Mouse (Mus musculus) heart, embryonic 11.5 days (tissue): ENCODE measurements around the gene A830031A19Rik. TPM values are rescaled to one million over a fixed set of nuclear protein-coding genes. Genes with fewer than 3 reads are reported as not detected.

Source experiments
- ATAC-seq: fragments of 200-750 bp; cut with Nextera tagmentation; replicated peaks from 2 replicates; pipeline ENCODE4 v1.8.0; 2017; ENCODE audit warnings: moderate library complexity; ENCODE audit not compliant: insufficient number of reproducible peaks, low FRiP score, low TSS enrichment
- H3K27ac ChIP-seq: fragments of 300-500 bp; sonication (generic); 2 replicates; pipeline ENCODE4 v1.5.1; 2014; ENCODE audit warnings: mild to moderate bottlenecking, low read depth, low read length
- H3K27me3 ChIP-seq: fragments of 300-500 bp; sonication (generic); 2 replicates; pipeline ENCODE4 v1.6.1; 2014; ENCODE audit warnings: mild to moderate bottlenecking, low read length, mixed read lengths; ENCODE audit not compliant: control insufficient read depth, insufficient read depth
- H3K36me3 ChIP-seq: fragments of 300-500 bp; sonication (generic); 2 replicates; pipeline ENCODE4 v1.6.1; 2014; ENCODE audit warnings: mild to moderate bottlenecking, low read length, moderate library complexity, mixed read lengths; ENCODE audit not compliant: control insufficient read depth, insufficient read depth
- H3K4me1 ChIP-seq: fragments of 300-500 bp; sonication (generic); 2 replicates; pipeline ENCODE4 v1.6.1; 2014; ENCODE audit warnings: low read length; ENCODE audit not compliant: control insufficient read depth, insufficient read depth
- H3K4me2 ChIP-seq: fragments of 300-500 bp; sonication (generic); 2 replicates; pipeline ENCODE4 v1.6.1; 2014; ENCODE audit warnings: mild to moderate bottlenecking, moderate library complexity
- H3K4me3 ChIP-seq: fragments of 300-500 bp; sonication (generic); 2 replicates; pipeline ENCODE4 v1.5.1; 2014; ENCODE audit warnings: low read depth, low read length
- H3K9ac ChIP-seq: fragments of 300-500 bp; sonication (generic); 2 replicates; pipeline ENCODE4 v1.6.1; 2014; ENCODE audit warnings: mild to moderate bottlenecking, low read depth, low read length, moderate library complexity
- H3K9me3 ChIP-seq: fragments of 300-500 bp; sonication (generic); replicated peaks from 2 replicates; pipeline ENCODE4 v1.6.1; 2016; ENCODE audit warnings: low read length; ENCODE audit not compliant: control insufficient read depth
- WGBS: fragments of 180-500 bp; shearing (Covaris S2); extraction: QIAGEN DNeasy Blood & Tissue Kit; methylation state at CpG from one replicate; pipeline ENCODE4 v1.1.7; 2014; ENCODE audit not compliant: insufficient replicate concordance; 5-methylcytosine and 5-hydroxymethylcytosine counted together
- polyA plus RNA-seq: library from polyadenylated mRNA; unstranded; fragments of >200 nt; fragmentation: Nextera tagmentation; extraction: Ambion mirVana; gene quantifications from 2 replicates; pipeline ENCODE4 v1.2.1, GENCODE M21; 2014

A830031A19Rik gene
- polyA plus RNA-seq, 1 experiment from 2014 or later = not detected

DNA sequence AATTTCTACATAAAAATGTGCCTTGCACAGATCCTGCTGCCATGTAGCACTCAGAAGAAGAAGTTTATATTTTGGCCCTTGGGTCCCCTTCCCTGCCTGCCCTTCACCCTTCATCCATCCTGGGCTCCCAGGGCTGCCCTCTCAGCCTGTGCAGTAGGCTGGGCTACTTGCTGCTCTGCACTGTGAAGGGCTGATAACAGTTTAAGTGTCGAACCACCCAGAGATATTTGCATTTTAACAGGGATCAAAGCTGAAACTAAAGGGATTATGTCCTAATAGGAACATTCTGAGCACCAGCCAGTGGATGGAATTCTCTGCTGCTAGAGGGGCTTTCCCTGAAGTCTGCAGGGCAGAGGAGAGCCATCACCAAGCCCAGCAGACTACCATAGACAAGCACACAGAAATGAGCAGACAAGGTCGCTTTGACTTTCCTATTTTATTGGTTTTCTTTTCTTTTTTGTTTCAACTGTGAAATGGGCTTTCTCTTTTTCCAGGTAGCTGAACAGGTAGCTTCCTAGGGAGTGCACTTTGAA, 58.1 kb downstream of the A830031A19Rik start:
- no peak overlapping the region for H3K27ac ChIP-seq
- H3K27me3 ChIP-seq = no peaks in the 10 kb centered on the region
- H3K4me2 ChIP-seq = no peak overlapping the region
- H3K36me3 ChIP-seq = no peaks in the 10 kb centered on the region
- no peak overlapping the region for H3K4me3 ChIP-seq
- H3K4me1 ChIP-seq = peaks cover 21% of the 10 kb centered on the region
- 24% methylated on average over 2 of the region's 2 CpGs for WGBS
- H3K9me3 ChIP-seq = no peaks in the 10 kb centered on the region
- no peak overlapping the region for H3K9ac ChIP-seq
- no peak for ATAC-seq

- peaks cover 21% of the 10 kb centered on the region for H3K4me1 ChIP-seq
- no peak overlapping the region for H3K9ac ChIP-seq
- H3K27me3 ChIP-seq = no peaks in the 10 kb centered on the region
- ATAC-seq = no peak
- H3K9me3 ChIP-seq = no peaks in the 10 kb centered on the region
- no peak overlapping the region for H3K4me2 ChIP-seq
- no peak overlapping the region for H3K27ac ChIP-seq
- 85% methylated on average over 3 of the region's 3 CpGs for WGBS
- no peak overlapping the region for H3K4me3 ChIP-seq
- no peaks in the 10 kb centered on the region for H3K36me3 ChIP-seq
These were observed 58.8 kb downstream of the A830031A19Rik start for GRCm38 (mm10) chr11:24016049-24016448.

DNA sequence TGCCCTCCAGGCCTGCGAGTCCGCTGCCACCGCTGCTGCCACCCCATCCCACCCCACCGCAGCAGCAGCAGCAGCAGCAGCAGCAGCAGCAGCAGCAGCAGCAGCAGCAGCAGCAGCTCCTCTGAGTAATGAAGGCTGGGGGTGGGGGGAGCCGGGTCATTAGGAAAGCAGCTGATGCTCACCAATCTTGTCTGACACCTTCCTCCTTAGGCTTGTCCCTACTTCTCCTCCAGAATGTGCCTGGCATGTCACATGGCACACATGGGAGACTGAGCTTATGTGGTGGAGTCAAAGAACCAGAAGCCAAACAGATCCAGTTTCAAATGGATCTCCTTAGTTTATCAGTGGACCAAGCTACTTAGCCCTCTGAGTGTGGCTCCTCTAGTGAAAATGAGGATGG, 60.2 kb downstream of the A830031A19Rik start:
- Histone ChIP-seq H3K9me3 (no peaks in the 10 kb centered on the region), H3K9ac (no peak overlapping the region), H3K27me3 (no peaks in the 10 kb centered on the region), H3K27ac (no peak overlapping the region), H3K36me3 (no peaks in the 10 kb centered on the region), H3K4me1 (peaks cover 21% of the 10 kb centered on the region), H3K4me2 (no peak overlapping the region), H3K4me3 (no peak overlapping the region)
- 64% methylated on average over 4 of the region's 5 CpGs for WGBS
- no peak for ATAC-seq

DNA sequence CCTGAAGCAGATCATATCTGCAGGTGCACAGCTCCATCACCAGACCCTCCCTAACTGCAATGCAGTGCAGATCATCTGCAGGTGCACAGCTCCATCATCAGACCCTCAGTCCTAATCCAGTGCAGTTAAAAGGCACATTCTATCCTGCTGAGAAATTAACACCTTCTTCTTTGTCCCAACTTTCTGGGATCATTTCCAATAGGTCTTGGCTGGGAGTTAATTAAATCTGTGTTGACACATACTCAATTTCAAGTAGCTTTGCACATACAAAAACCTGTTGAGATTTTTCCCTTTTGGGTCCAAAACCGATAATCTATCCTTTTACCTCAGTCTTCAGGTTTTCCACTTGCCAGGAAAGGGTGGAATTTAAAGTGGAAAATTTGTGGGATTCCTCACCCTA, 62.6 kb downstream of the A830031A19Rik start:
- H3K4me3 ChIP-seq = no peak overlapping the region
- H3K27me3 ChIP-seq = no peaks in the 10 kb centered on the region
- no peaks in the 10 kb centered on the region for H3K9me3 ChIP-seq
- no peaks in the 10 kb centered on the region for H3K36me3 ChIP-seq
- H3K9ac ChIP-seq = no peak overlapping the region
- peaks cover 15% of the 10 kb centered on the region for H3K4me1 ChIP-seq
- H3K4me2 ChIP-seq = no peak overlapping the region
- no peak overlapping the region for H3K27ac ChIP-seq
- ATAC-seq = no peak
- 74% methylated on average over 1 of the region's 1 CpGs for WGBS

- Histone ChIP-seq H3K9me3 (no peaks in the 10 kb centered on the region), H3K4me1 (0 out of 2 replicates have a peak, but pooled peaks cover 6% of the 10 kb centered on the region), H3K27me3 (no peaks in the 10 kb centered on the region), H3K4me2 (no peak overlapping the region), H3K9ac (no peak overlapping the region), H3K4me3 (no peak overlapping the region), H3K27ac (no peak overlapping the region), H3K36me3 (no peaks in the 10 kb centered on the region)
- no peak for ATAC-seq
- 81% methylated on average over 5 of the region's 5 CpGs for WGBS
These were observed 65.9 kb downstream of the A830031A19Rik start for GRCm38 (mm10) chr11:24008976-24009375.

DNA sequence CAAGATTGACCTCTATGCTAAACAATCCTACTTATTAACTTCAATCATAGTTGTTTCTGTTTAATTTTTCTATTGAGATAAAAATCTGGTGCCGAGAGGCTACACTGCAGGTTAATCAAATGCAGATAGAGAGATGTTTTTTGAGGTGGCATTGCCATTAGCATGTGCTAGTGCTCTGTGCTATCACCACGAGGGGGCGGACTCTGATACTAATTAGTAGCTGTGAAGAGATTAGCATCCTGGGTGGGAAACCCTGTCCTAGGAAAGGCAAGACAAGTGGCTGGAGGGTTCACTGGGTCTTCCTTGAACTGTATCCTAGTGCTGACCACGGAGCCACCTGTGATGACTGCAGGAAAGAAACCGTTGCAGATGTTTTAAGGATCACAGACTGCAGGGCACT, 66.6 kb downstream of the A830031A19Rik start:
- no peaks in the 10 kb centered on the region for H3K36me3 ChIP-seq
- no peak overlapping the region for H3K27ac ChIP-seq
- H3K4me2 ChIP-seq = no peak overlapping the region
- WGBS = 32% methylated on average over 5 of the region's 5 CpGs
- no peaks in the 10 kb centered on the region for H3K27me3 ChIP-seq
- H3K4me3 ChIP-seq = no peak overlapping the region
- H3K9me3 ChIP-seq = no peaks in the 10 kb centered on the region
- H3K4me1 ChIP-seq = no peaks in the 10 kb centered on the region
- no peak for ATAC-seq
- H3K9ac ChIP-seq = no peak overlapping the region

- no peak overlapping the region for H3K4me2 ChIP-seq
- WGBS = 65% methylated on average over 15 of the region's 15 CpGs
These were observed 69.3 kb downstream of the A830031A19Rik start for GRCm38 (mm10) chr11:24005445-24006156.

DNA sequence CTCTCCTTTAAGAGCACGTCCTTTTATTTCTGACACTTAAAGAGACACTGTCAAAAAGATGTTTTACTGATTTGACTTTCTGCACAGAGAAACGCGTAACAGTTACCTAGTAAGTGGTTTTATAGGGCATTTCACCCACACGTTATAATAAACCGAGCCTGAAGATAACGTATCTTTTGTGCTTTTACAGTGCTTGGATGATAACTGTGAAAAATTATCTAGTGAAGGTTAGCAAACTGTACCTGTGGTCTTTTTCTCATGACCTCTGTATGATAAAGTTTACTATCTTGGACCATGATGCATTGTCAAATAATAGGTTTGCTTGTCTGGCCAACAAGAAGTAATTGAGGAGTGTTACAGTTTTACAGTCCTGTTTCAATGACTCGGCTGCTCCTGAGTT, 74.2 kb downstream of the A830031A19Rik start:
- Histone ChIP-seq H3K27ac (no peak overlapping the region), H3K36me3 (no peaks in the 10 kb centered on the region), H3K4me2 (no peak overlapping the region), H3K27me3 (no peaks in the 10 kb centered on the region), H3K4me3 (no peak overlapping the region), H3K4me1 (no peaks in the 10 kb centered on the region), H3K9ac (no peak overlapping the region), H3K9me3 (no peaks in the 10 kb centered on the region)
- ATAC-seq = no peak
- WGBS = 70% methylated on average over 7 of the region's 7 CpGs

More at GRCm38 (mm10) chr11:24005445-24006156, 69.3 kb downstream of the A830031A19Rik start:
- Histone ChIP-seq H3K4me3 (no peak overlapping the region), H3K27me3 (no peaks in the 10 kb centered on the region), H3K4me1 (no peaks in the 10 kb centered on the region), H3K9ac (no peak overlapping the region), H3K9me3 (no peaks in the 10 kb centered on the region), H3K27ac (no peak overlapping the region), H3K36me3 (no peaks in the 10 kb centered on the region)
- no peak for ATAC-seq
